Mouse (Mus musculus): ENCODE results near the gene Hist1h2af. TPM values are rescaled to one million over a fixed set of nuclear protein-coding genes. Genes with fewer than 3 reads are reported as not detected.
"Not testable (repeated sequence)": the region's sequence is repeated elsewhere in the genome, so short reads cannot be mapped to it uniquely, and the experiment has no call there.

Gene Hist1h2af
- polyA plus RNA-seq, 1 experiment from 2014 or later: 2.7 TPM

DNA sequence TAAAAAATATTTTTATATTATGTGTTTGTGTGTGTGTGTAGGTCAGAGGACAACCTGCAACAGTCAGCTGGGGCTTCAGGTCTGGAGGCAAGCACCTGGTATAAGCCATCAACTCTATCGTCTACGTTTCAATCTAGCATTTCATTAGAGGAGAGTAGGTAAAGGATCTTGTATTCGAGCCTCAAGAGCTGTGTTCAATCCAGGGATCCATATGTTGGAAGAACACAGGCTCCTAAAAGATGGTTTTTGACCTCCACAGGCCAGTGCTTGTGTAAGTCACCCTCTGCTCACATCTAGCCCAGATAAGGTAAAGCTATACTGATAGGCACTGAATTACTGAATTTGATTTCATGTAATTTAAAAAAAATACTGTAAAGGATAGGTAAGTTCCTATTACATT, 23.2 kb downstream of the Hist1h2af start:
- ATAC-seq: no peak
- Histone ChIP-seq H3K27me3 (replicated peaks; ENCODE audit: control insufficient read depth, insufficient read depth, low read length) (no peaks in the 10 kb centered on the region), H3K4me3 (ENCODE audit: low read depth, low read length) (no peak overlapping the region), H3K4me1 (replicated peaks; ENCODE audit: control insufficient read depth, insufficient read depth, low read length) (no peaks in the 10 kb centered on the region), H3K9me3 (ENCODE audit: control insufficient read depth) (no peaks in the 10 kb centered on the region), H3K36me3 (ENCODE audit: control insufficient read depth, insufficient read depth) (no peaks in the 10 kb centered on the region), H3K4me2 (replicated peaks; ENCODE audit: low read depth) (peak overlapping the region; percentile 78; the same call in 1 of the 2 replicates), H3K9ac (ENCODE audit: low read depth, low read length) (no peak overlapping the region), H3K27ac (ENCODE audit: low read depth, low read length) (no peak overlapping the region)
- WGBS: 67% methylated on average over 3 of the region's 3 CpGs
- TF ChIP-seq CTCF (IDR thresholded peaks at IDR 0.05; ENCODE audit: low read depth): no peak

DNA sequence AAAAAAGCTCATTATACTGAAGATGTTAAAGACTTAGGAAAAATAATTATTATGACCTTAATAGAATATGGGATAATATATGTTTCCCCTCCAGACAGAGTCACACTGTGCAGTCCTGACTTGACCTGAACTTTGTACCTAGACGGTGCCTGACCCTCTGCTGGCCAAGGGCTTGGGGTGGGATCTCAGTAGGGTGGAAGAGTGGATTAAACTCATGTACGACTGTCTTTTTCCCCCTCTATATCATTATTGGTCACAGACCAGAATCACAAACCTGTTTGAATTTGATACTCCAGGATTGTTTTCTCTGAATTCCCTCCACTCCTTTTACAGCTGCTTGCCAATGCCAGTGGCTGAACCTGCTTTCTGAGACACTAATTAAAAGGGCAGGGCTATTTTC, 27.0 kb downstream of the Hist1h2af start:
- H3K27ac ChIP-seq (ENCODE audit: low read depth, low read length); H3K9ac ChIP-seq (ENCODE audit: low read depth, low read length); H3K9me3 ChIP-seq (ENCODE audit: control insufficient read depth); H3K27me3 ChIP-seq (replicated peaks; ENCODE audit: control insufficient read depth, insufficient read depth, low read length); ATAC-seq; H3K4me2 ChIP-seq (replicated peaks; ENCODE audit: low read depth); H3K4me1 ChIP-seq (replicated peaks; ENCODE audit: control insufficient read depth, insufficient read depth, low read length); H3K36me3 ChIP-seq (ENCODE audit: control insufficient read depth, insufficient read depth); H3K4me3 ChIP-seq (ENCODE audit: low read depth, low read length): not testable (repeated sequence)
- 10% methylated on average over 2 of the region's 2 CpGs for WGBS

GRCm38 (mm10) chr13:23561531-23561882, 27.8 kb downstream of the Hist1h2af start:
- H3K9ac ChIP-seq (ENCODE audit: low read depth, low read length): not testable (repeated sequence)

DNA sequence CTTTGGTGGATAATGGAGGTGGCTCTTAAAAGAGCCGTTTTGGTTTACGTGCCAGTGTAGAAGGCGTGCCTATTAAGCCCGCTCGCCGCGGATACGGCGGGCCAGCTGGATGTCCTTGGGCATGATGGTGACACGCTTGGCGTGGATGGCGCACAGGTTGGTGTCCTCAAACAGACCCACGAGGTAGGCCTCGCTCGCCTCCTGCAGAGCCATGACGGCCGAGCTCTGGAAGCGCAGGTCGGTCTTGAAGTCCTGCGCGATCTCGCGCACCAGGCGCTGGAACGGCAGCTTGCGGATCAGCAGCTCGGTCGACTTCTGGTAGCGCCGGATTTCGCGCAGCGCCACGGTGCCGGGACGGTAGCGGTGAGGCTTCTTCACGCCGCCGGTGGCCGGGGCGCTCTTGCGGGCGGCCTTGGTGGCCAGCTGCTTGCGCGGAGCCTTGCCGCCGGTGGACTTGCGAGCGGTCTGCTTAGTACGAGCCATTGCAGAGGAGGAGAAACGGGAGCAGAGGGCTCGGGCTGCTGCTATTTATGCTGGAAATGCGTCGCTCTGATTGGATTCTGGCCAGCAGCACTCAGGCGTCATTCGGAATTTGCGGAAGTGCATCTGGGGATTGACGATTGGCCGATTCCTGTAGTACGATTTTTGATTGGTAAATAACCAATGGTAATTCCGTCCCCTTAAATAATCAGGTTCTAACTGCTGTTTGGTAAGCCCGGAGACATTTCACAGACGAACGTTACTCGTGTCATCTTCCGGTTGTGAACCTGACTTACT, 28.4 kb downstream of the Hist1h2af start, which contains the start of gene Hist1h3e:
Gene Hist1h3e, minus strand, starts transcription at position 487 of the 777 bp plus-strand sequence.
- H3K36me3 ChIP-seq (ENCODE audit: control insufficient read depth, insufficient read depth); H3K9me3 ChIP-seq (ENCODE audit: control insufficient read depth); H3K4me1 ChIP-seq (replicated peaks; ENCODE audit: control insufficient read depth, insufficient read depth, low read length); H3K27me3 ChIP-seq (replicated peaks; ENCODE audit: control insufficient read depth, insufficient read depth, low read length): not testable (repeated sequence)
- Histone ChIP-seq H3K27ac (ENCODE audit: low read depth, low read length) (peak within 1 kb of the TSS; percentile 85), H3K4me3 (ENCODE audit: low read depth, low read length) (peak within 1 kb of the TSS; percentile 31), H3K4me2 (replicated peaks; ENCODE audit: low read depth) (peak within 1 kb of the TSS; percentile 61), H3K9ac (ENCODE audit: low read depth, low read length) (peak within 1 kb of the TSS; percentile 37; the same call in 1 of the 2 replicates)
- WGBS: under 1% methylated on average over 41 of the region's 67 CpGs
- ATAC-seq: peak; percentile 95

More at GRCm38 (mm10) chr13:23561531-23561882, 27.8 kb downstream of the Hist1h2af start:
- Histone ChIP-seq H3K4me2 (replicated peaks; ENCODE audit: low read depth) (peak overlapping the region; percentile 61), H3K4me3 (ENCODE audit: low read depth, low read length) (peak overlapping the region; percentile 31; the same call in 1 of the 2 replicates)
- not testable (repeated sequence) for H3K9me3 ChIP-seq (ENCODE audit: control insufficient read depth); H3K4me1 ChIP-seq (replicated peaks; ENCODE audit: control insufficient read depth, insufficient read depth, low read length); H3K27me3 ChIP-seq (replicated peaks; ENCODE audit: control insufficient read depth, insufficient read depth, low read length); H3K36me3 ChIP-seq (ENCODE audit: control insufficient read depth, insufficient read depth); H3K27ac ChIP-seq (ENCODE audit: low read depth, low read length); ATAC-seq
- 0% methylated on average over 2 of the region's 5 CpGs for WGBS

DNA sequence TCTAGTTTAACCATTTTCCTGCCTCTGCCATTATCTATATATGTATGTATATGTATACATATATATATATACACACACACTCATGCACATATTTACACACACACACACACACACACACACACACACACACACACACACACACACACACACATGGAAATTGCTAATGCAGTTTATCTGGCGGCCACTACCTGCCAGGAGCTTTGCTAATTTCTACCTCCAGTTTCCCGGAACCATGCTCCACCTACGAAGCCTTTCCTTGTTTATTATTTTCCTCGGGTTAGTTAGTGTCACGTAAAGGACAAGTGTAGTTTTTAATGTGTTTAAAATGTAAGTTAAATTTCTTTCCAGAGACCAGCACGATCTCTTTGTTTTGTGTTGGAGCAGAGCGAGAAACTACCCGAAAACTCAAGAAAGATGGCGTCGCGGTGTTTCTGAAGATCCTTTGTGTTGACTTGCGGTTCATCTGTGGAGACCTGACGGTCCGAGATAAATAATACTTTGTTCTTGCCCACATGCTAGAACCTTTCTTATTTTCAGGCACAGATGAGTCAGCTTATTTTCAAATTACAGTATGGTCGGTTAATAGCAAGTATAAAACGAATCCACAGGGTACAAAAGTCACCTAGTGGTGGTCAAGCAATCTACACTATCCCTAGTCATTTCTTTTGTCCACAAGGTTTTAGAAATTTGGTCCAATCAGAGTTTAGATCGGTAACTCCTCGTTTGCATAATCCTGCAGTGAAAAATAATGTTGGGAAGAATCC, 29.2 kb downstream of the Hist1h2af start:
- Histone ChIP-seq H3K9ac (ENCODE audit: low read depth, low read length) (peak overlapping the region; percentile 24; the same call in 1 of the 2 replicates), H3K27ac (ENCODE audit: low read depth, low read length) (peak overlapping the region; percentile 85), H3K36me3 (ENCODE audit: control insufficient read depth, insufficient read depth) (no peaks in the 10 kb centered on the region), H3K9me3 (ENCODE audit: control insufficient read depth) (no peaks in the 10 kb centered on the region), H3K4me3 (ENCODE audit: low read depth, low read length) (peak overlapping the region; percentile 31), H3K4me2 (replicated peaks; ENCODE audit: low read depth) (peak overlapping the region; percentile 61), H3K4me1 (replicated peaks; ENCODE audit: control insufficient read depth, insufficient read depth, low read length) (no peaks in the 10 kb centered on the region), H3K27me3 (replicated peaks; ENCODE audit: control insufficient read depth, insufficient read depth, low read length) (no peaks in the 10 kb centered on the region)
- 1% methylated on average over 18 of the region's 18 CpGs for WGBS
- ATAC-seq: peak; percentile 34
- TF ChIP-seq CTCF (IDR thresholded peaks at IDR 0.05; ENCODE audit: low read depth): peak; percentile 74

GRCm38 (mm10) chr13:23564482-23564881, 30.8 kb downstream of the Hist1h2af start:
- Histone ChIP-seq H3K4me2 (replicated peaks; ENCODE audit: low read depth) (no peak overlapping the region), H3K4me1 (replicated peaks; ENCODE audit: control insufficient read depth, insufficient read depth, low read length) (no peaks in the 10 kb centered on the region), H3K27me3 (replicated peaks; ENCODE audit: control insufficient read depth, insufficient read depth, low read length) (no peaks in the 10 kb centered on the region), H3K4me3 (ENCODE audit: low read depth, low read length) (no peak overlapping the region), H3K36me3 (ENCODE audit: control insufficient read depth, insufficient read depth) (no peaks in the 10 kb centered on the region), H3K27ac (ENCODE audit: low read depth, low read length) (no peak overlapping the region), H3K9me3 (ENCODE audit: control insufficient read depth) (no peaks in the 10 kb centered on the region), H3K9ac (ENCODE audit: low read depth, low read length) (no peak overlapping the region)
- WGBS: 79% methylated on average over 2 of the region's 2 CpGs
- no peak for ATAC-seq
- no peak for TF ChIP-seq CTCF (IDR thresholded peaks at IDR 0.05; ENCODE audit: low read depth)

GRCm38 (mm10) chr13:23570261-23571021, 36.7 kb downstream of the Hist1h2af start:
- not testable (repeated sequence) for H3K36me3 ChIP-seq (ENCODE audit: control insufficient read depth, insufficient read depth)
- H3K9ac ChIP-seq (ENCODE audit: low read depth, low read length): 0 out of 2 replicates have a peak overlapping the region, but pooled peaks have one; percentile 24

More at GRCm38 (mm10) chr13:23570261-23571021, 36.7 kb downstream of the Hist1h2af start:
- ATAC-seq: peak; percentile 34
- not testable (repeated sequence) for H3K4me1 ChIP-seq (replicated peaks; ENCODE audit: control insufficient read depth, insufficient read depth, low read length); H3K27me3 ChIP-seq (replicated peaks; ENCODE audit: control insufficient read depth, insufficient read depth, low read length); H3K9me3 ChIP-seq (ENCODE audit: control insufficient read depth)
- WGBS: 2% methylated on average over 17 of the region's 41 CpGs
- Histone ChIP-seq H3K4me3 (ENCODE audit: low read depth, low read length) (peak overlapping the region; percentile 35), H3K4me2 (replicated peaks; ENCODE audit: low read depth) (peak overlapping the region; percentile 69), H3K27ac (ENCODE audit: low read depth, low read length) (peak overlapping the region; percentile 84)
